Mouse (Mus musculus) G1E (cell line): ENCODE measurements around the gene Mpi.

Experiments used
- CTCF ChIP-seq: IDR thresholded peaks from 2 replicates; pipeline ENCODE4 v1.5.1; 2012; ENCODE audit warnings: low read depth, low read length, inconsistent platforms, mixed read lengths
- GATA2 ChIP-seq: IDR thresholded peaks from 2 replicates; pipeline ENCODE4 v1.6.1; 2012; ENCODE audit warnings: low read depth, low read length, inconsistent platforms, borderline replicate concordance
- POLR2AphosphoS5 ChIP-seq: IDR thresholded peaks from 2 replicates; pipeline ENCODE4 v1.6.1; 2012; ENCODE audit warnings: low read depth, low read length, inconsistent platforms; ENCODE audit not compliant: insufficient replicate concordance

- TF ChIP-seq CTCF, result no peak
- TF ChIP-seq POLR2AphosphoS5, result no peak
- TF ChIP-seq GATA2, result no peak
Observed at GRCm38 (mm10) chr9:57523754-57524153, 28.8 kb downstream of the Mpi start.
